Mouse (Mus musculus) thymus, adult 2 months (tissue): ENCODE measurements around the gene Stx8. TPM values are rescaled to one million over a fixed set of nuclear protein-coding genes. Genes with fewer than 3 reads are reported as not detected.

Experiments used
- DNase-seq: peaks from one replicate; pipeline ENCODE4 v3.0.0; 2021
- H3K27ac ChIP-seq: fragments of 200-500 bp; 2 replicates; pipeline ENCODE4 v1.5.1; 2012; ENCODE audit warnings: low read length, control low read depth; ENCODE audit not compliant: control insufficient read depth, insufficient read depth
- H3K27me3 ChIP-seq: fragments of 200-500 bp; 2 replicates; pipeline ENCODE4 v1.6.1; 2012; ENCODE audit warnings: mild to moderate bottlenecking, low read length, moderate library complexity, mixed read lengths; ENCODE audit not compliant: control insufficient read depth, insufficient read depth
- H3K36me3 ChIP-seq: fragments of 200-500 bp; 2 replicates; pipeline ENCODE4 v1.6.1; 2012; ENCODE audit warnings: mild to moderate bottlenecking, low read length, moderate library complexity; ENCODE audit not compliant: control insufficient read depth, insufficient read depth
- H3K4me1 ChIP-seq: fragments of 200-500 bp; replicated peaks from 2 replicates; pipeline ENCODE4 v1.6.1; 2012; ENCODE audit warnings: low read length; ENCODE audit not compliant: control insufficient read depth, insufficient read depth
- H3K4me3 ChIP-seq: fragments of 200-500 bp; 2 replicates; pipeline ENCODE4 v1.5.1; 2012; ENCODE audit warnings: mild to moderate bottlenecking, low read length, control low read depth, moderate library complexity; ENCODE audit not compliant: control insufficient read depth, insufficient read depth
- CTCF ChIP-seq: fragments of 200-500 bp; IDR thresholded peaks from 2 replicates; pipeline ENCODE4 v1.5.1; 2012; ENCODE audit warnings: mild to moderate bottlenecking, control low read depth, low read length, moderate library complexity, borderline replicate concordance; ENCODE audit not compliant: control insufficient read depth, poor library complexity, insufficient read depth; ENCODE audit errors: extremely low read depth
- POLR2A ChIP-seq: fragments of 200-500 bp; IDR thresholded peaks from 2 replicates; pipeline ENCODE4 v1.6.1; 2012; ENCODE audit warnings: mild to moderate bottlenecking, low read length, control low read depth, moderate library complexity; ENCODE audit not compliant: control insufficient read depth, poor library complexity, insufficient read depth; ENCODE audit errors: extremely low read depth
- WGBS: fragments of 180-500 bp; shearing (Covaris S2); methylation state at CpG from one replicate; pipeline ENCODE4 v1.1.7; 2018; 5-methylcytosine and 5-hydroxymethylcytosine counted together
- polyA plus RNA-seq: library from polyadenylated mRNA; depleted of rRNA; stranded (reverse); fragments of >200 nt; gene quantifications from 2 replicates; pipeline ENCODE4 v1.2.3, GENCODE M21; 2012

Stx8 gene
- polyA plus RNA-seq, 1 experiment = 8.2 TPM

DNA sequence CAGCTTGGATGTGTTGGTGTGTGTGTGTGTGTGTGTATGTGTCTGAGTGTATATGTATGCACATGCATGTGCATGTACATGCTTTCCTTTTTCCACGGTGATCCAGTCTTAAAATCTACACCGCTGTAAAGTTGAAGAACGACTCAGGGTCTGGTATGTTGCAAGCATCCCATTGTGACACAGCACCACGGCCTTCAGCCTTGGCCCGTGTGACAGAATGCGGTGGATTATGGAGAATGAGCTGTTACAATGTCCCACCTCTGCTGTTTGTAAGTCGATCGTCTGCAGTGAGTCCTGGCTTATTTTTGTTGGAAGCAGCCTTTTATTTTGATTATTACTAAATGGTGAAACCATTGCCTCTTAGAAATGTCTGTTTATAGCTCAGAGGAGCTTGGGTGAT is 52.2 kb downstream of the Stx8 start:
- Histone ChIP-seq H3K27ac (no peak overlapping the region), H3K4me1 (no peaks in the 10 kb centered on the region), H3K27me3 (no peaks in the 10 kb centered on the region), H3K36me3 (no peaks in the 10 kb centered on the region), H3K4me3 (no peak overlapping the region)
- TF ChIP-seq POLR2A (no peak), CTCF (no peak)
- no peak for DNase-seq
- 97% methylated on average over 8 of the region's 8 CpGs for WGBS

DNA sequence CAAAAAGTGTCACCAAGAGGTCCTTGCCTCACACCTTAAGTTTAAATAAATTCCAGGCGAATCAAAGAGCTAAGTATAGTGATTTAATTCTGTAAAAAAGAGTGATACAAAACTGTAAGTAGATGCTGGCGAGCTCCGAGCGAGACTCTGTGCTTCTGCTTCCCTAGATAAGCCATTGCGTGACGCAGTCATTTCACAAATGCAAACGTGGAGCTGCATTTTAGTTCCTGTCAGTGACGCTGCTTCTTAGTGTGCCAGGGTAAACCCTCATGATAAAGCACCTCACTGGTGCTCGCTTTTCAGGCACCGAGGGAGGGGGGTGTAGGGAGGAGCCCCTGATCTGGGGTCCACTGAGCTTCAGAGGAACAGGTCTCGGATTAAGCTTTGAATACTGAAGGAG is 53.2 kb downstream of the Stx8 start:
- TF ChIP-seq CTCF = no peak
- no peak for TF ChIP-seq POLR2A
- H3K4me3 ChIP-seq = no peak overlapping the region
- no peak for DNase-seq
- WGBS = 88% methylated on average over 11 of the region's 11 CpGs
- H3K27me3 ChIP-seq = no peaks in the 10 kb centered on the region
- H3K4me1 ChIP-seq = no peaks in the 10 kb centered on the region
- H3K27ac ChIP-seq = no peak overlapping the region
- no peaks in the 10 kb centered on the region for H3K36me3 ChIP-seq

DNA sequence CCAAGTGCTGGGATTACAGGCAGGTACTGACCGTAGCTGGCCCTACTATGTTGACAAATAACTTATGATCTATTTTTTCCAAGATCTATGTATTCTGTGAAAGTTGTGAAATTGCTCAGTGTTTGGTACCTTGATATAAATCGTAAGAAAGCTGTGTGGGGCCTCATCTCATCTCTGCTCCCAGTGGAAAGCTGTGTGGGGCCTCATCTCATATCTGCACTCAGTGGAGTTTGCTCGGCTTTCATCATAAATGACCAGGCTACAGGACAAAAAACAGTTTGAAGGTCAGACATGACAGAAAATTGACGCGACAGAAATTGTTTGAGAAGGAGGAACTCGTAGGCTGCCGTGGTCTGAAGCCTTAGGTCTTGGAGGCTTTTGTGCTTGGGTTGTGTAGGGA is 56.0 kb downstream of the Stx8 start:
- WGBS = 95% methylated on average over 7 of the region's 7 CpGs
- DNase-seq = no peak
- H3K36me3 ChIP-seq = no peaks in the 10 kb centered on the region
- no peak overlapping the region for H3K27ac ChIP-seq
- TF ChIP-seq POLR2A = no peak
- no peak for TF ChIP-seq CTCF
- no peaks in the 10 kb centered on the region for H3K4me1 ChIP-seq
- no peaks in the 10 kb centered on the region for H3K27me3 ChIP-seq
- no peak overlapping the region for H3K4me3 ChIP-seq

DNA sequence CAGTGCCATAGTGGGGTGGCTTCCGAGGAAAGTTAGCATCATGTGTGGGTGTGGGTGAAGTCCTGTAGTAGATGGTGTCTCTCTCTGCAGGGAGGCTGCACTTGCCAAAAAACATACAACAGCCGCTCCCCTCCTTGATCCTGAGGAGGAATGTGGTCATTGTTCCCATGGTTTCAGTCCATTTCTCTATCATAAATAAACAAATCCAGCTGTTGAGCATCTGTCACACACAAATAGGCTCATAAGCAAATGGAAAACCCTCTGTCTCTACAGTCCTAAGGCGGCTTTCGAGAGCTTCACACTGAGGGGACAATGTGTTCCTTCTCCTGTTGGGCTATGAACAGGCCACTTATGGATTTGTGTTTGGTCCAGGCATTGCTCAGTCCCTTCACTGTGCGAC is 56.9 kb downstream of the Stx8 start:
- no peaks in the 10 kb centered on the region for H3K27me3 ChIP-seq
- H3K4me1 ChIP-seq = no peaks in the 10 kb centered on the region
- H3K4me3 ChIP-seq = no peak overlapping the region
- no peak for TF ChIP-seq CTCF
- WGBS = 97% methylated on average over 5 of the region's 5 CpGs
- no peak for DNase-seq
- no peak overlapping the region for H3K27ac ChIP-seq
- H3K36me3 ChIP-seq = no peaks in the 10 kb centered on the region

DNA sequence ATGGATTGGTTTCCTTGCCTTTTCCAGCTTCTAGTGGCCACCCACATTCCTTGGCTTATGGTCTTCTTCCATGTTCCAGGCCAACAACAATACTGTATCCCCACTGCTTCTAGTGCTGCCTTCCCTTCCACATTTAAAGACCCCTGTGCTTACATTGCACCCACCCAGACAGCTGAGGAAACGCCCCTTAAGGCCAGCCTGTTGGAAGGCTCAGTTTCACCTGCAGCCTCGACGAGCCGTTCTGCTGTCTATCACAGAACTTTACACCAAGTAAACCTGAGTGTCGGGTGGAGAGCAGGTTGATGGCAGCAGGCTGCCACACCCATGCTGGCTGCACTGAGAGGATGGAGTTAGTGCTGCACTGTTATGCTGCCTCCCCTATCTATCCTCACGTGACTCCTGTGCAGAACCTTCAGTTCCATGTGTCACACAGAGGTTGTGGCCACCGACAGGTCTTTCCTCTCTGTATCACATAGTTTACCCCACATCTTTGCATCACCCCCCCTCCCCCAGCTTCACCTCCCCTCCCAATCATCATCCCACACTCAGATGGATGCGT is 57.9 kb downstream of the Stx8 start:
- H3K27me3 ChIP-seq = no peaks in the 10 kb centered on the region
- H3K4me1 ChIP-seq = no peaks in the 10 kb centered on the region
- H3K27ac ChIP-seq = no peak overlapping the region
- DNase-seq = no peak
- 91% methylated on average over 8 of the region's 8 CpGs for WGBS
- TF ChIP-seq POLR2A (no peak), CTCF (no peak)
- no peak overlapping the region for H3K4me3 ChIP-seq
- H3K36me3 ChIP-seq = no peaks in the 10 kb centered on the region

DNA sequence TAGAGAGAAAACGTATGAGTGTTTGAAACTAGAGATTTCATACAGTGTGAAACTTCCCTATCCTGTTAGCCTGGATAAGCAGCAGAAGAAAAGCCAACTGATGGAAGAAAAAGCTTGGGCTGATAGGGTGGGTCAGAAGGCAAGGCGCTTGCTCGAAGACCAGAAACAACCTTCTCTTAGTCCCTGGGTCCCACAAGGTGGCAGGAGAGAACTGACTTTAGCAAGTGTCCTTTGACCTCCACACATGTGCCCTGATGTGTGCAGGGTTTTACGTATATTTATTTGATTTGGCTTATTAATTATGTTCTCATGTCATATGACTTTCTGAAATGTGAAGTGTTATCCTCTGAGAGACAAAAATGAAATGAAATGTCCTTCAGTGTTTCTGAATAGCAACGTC is 60.6 kb downstream of the Stx8 start:
- no peaks in the 10 kb centered on the region for H3K36me3 ChIP-seq
- TF ChIP-seq CTCF = no peak
- TF ChIP-seq POLR2A = no peak
- DNase-seq = peak; percentile 11
- H3K4me1 ChIP-seq = no peaks in the 10 kb centered on the region
- WGBS = 96% methylated on average over 5 of the region's 5 CpGs
- H3K4me3 ChIP-seq = no peak overlapping the region
- no peak overlapping the region for H3K27ac ChIP-seq
- H3K27me3 ChIP-seq = no peaks in the 10 kb centered on the region

DNA sequence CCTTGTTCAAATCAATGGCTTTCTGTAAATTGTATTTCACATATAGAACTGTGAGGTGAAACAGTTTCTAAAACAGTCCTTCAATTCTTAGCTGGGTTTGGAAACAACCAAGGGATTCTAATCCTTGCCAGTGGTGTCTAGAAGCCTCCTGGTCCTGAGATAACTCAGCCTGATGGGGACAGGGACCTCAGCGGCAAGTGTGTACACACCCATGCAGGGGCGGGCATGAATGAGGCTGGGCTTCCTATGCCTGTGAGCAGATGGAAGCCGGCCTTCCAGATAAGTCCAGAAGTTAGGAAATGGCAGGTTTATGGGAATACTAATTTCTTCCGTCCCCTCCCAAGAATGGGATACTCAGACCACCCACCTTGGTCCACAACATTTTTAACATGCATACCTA is 63.1 kb downstream of the Stx8 start:
- DNase-seq = no peak
- no peak for TF ChIP-seq CTCF
- no peak for TF ChIP-seq POLR2A
- H3K4me1 ChIP-seq = no peaks in the 10 kb centered on the region
- no peak overlapping the region for H3K27ac ChIP-seq
- H3K27me3 ChIP-seq = no peaks in the 10 kb centered on the region
- 100% methylated on average over 4 of the region's 4 CpGs for WGBS
- H3K36me3 ChIP-seq = no peaks in the 10 kb centered on the region
- no peak overlapping the region for H3K4me3 ChIP-seq
